Mouse (Mus musculus) adrenal gland, adult (tissue): Measurements from ENCODE around the gene D6Ertd527e.
"Not testable (repeated sequence)": the region's sequence is repeated elsewhere in the genome, so short reads cannot be mapped to it uniquely, and the experiment has no call there.

Source experiments
- DNase-seq, 2 experiments: peaks; one replicate each; pipeline ENCODE4 v3.0.0; 2022 to 2023; ENCODE audit warnings: low spot score in 1 of 2; ENCODE audit not compliant: inconsistent age in 2 of 2

Gene D6Ertd527e

DNA sequence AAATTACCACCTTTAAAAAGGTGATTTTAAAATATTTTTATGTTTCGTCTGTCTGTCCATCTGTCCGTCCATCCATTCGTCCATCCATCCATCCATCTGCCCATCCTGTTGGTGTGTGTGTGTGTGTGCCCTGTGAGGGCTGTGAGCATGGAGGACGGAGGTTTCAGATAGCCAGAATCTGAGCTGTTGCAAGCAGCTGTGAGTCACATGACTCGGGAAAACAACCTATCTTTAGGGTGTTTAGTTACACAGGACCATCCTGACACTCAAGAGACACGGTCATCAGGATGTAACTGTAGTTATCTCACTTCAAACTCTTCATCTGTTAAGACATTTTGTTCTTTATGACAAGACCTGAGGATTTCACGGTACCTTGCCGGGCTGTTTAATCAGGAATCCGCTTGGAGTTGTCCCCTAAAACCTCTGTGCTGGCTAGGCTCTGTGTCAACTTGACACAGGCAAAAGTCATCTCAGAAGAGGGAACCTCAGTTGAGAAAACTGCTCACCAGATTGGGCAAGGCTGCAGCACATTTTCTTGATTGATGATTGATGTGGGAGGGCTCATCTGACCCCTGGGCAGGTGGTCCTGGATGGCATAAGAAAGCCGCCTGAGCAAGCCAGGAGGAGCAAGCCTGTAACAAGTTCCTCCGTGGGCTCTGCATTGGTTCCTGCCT lies at the start of gene D6Ertd527e:
Gene D6Ertd527e, plus strand, starts transcription at position 624 of the 674 bp plus-strand sequence.
- no peak for DNase-seq

DNA sequence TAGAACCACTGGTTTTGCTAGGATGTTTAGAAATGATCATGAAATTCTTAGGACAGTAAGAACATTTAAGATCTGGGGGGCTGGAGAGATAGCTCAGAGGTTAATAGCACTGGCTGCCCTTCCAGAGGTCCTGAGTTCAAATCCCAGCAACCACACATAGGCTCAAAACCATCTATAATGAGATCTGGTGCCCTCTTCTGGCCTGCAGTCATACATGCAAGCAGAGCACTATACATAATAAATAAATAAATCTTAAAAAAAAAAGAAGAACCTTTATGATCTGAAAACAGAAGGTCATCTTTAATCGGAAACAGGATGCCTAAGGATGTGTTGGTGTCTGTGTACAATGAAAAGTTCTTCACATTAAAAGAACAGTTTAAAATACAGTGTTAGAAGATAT lies 44.8 kb upstream of the D6Ertd527e start:
- DNase-seq, result no peak

DNA sequence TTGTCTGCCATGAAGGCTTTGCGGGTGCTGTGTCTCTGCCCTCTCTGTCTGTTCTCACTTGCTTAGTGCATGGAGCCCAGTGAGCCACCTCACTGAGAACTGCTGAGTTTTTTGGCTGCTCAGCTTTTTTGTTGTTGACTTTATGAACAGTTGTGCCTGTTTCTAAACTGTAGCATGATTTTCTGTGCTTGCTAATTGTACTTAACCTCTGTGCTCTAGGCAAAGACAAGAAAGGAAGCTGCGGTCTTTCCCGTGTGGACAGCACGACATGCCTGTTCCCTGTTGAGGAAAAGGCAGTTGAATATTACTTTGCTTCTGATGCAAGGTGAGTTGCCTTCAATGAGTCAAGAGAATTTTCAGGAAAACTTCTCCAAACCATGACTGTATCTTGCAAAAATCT lies 41.0 kb upstream of the D6Ertd527e start:
- DNase-seq, result no peak

DNA sequence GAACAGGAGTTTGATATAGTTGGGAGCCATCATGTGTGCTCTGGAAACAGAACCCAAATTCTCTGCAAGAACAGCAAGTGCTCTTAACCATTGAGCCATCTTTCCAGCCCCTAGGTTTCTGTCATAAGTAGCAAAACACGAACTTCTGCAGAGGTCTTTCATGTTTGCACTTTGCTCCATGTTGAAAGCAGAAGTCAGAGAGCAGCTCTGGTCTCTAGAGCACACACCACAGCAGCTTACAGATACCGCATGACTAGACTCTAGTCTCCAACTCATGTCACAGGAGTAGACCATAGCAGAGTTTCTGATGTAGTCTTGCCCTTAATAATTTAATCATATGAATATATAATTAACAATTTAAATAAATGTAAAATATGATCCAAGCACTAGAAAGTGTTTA lies 36.3 kb upstream of the D6Ertd527e start:
- DNase-seq, result no peak

DNA sequence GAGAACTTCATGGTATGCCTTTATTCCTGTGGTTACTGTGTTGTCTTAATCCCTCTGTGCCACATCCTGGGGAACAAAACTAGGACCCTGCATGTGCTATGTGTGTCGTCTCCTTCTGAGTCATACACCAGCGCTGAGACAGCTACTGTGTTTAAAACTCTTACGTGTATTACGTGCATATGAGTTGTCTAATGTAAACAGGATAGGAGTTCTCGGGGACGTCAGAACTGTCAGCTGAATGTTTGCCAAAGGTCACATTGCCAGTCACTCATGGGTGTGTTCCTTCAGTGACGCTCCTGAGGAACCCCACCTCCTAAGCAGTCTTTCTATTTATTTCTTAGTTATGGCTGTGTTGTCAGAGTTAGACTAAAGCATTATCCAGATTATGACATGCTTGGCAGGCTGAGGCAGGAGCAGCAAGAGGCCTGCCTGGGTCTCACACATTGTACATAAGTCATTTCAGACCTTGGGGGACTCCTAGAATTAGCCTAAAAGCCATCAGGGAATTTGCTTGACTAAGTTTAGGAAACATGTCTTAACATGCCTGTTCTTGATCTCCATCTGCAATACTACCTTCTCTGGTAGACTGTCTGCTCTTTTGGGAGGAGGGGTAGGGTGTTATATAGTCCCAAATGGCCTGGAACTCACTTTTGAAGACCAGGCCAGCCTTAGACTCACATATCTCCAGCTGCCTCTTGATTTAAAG lies 35.2 kb upstream of the D6Ertd527e start:
- peak in 1 of 2 experiments; percentile 31 for DNase-seq

DNA sequence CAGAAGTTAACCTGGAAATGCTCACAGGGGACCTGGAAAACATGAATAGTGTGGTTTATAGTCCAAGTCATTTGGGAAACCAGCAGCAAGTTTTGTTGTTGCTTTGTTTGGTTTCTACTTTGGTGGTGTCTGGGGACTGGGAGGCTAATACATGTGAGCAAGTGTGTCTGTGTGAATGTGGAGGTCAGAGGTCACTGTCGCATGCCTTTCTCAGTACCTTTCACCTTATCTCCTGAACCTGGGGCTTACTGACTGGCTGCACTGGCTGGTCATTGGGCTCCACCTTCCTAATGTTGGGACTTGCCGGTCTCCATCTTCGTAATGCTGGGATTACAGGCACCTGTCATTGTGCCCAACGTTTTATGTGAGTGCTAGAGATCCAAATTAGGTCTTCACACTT lies 33.9 kb upstream of the D6Ertd527e start:
- DNase-seq, result no peak

DNA sequence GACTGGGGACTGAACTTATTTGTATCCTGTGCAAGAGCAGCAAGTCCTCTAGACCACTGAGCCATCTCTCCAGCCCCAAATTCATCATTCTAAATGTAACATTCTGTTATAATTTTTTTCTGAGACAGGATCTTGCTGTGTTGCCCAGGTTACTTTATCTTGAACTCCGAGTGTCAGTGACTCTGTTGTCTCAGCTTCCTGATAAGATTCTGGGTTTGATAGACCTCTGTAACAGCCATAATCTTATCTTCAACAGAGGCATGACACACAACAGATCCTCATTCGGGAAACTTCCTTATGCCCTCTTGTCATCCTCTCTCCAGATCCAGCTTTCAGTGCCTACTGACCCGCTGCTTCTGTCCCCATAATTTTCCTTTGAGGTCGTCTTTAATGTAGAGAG lies 31.8 kb upstream of the D6Ertd527e start:
- DNase-seq, result no peak

DNA sequence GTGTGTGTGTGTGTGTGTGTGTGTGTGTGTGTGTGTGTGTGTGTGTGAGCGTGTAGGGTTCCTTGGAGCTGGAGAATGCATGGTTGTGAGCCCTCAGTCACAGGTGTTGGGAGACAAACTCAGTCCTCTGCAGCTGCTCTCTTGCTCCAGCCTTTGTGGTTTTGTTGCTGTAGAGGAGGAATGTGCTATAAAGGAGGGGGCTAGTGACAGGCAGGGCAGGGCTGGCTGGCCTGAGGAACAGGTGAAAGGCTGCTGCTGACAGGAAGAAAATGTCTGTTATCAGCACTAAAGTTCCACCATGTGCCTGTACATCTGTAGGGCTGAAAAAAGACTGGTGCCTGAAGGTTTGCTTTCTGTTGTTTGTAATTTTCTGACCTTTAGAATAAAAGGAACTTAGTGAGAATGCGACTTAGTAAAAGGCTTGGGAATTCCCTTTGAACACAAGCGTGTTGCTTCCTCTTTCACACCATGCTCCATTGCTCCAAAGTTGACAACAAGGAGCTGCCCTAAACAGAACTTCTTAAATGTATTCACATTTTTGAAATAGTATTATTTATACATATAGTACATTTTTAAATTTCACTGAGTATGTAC lies 29.4 kb upstream of the D6Ertd527e start:
- no peak for DNase-seq

DNA sequence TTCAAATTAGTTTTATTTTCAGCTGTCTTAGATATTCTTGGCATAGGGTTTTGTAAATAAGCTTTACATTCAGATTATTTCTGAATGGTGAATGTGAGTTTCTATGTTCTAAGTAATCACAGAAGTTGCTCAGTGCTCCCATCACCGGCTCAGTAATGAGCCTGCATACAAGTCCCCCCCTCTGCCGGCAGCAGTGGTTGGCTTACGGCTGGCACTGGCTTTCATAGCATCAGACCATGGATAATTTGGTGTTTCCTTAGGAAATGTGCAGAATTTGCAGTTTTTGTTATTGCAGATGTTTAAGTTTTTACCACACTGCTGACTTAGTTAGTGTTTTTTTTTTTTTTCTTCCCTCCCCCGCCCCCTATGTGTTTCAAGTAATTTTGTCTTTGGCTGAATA lies 25.1 kb upstream of the D6Ertd527e start:
- no peak for DNase-seq

DNA sequence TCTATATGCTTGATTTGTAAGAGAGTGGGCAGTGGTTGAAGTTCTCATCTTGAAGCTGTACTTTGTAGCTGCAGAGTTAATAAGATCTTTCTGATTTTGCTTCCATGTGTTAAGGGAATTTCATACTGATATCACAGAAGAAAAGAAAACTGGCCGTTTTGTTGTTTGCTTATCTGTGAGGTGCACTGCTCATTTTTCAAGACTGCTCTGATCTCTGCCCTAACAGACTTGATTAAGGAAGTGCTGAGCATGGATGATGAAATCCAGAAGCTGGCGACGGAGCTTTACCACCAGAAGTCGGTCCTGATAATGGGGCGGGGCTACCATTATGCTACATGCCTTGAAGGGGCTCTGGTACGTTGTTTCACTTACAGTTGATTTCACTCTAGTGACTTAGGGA lies 19.5 kb upstream of the D6Ertd527e start:
- no peak for DNase-seq

DNA sequence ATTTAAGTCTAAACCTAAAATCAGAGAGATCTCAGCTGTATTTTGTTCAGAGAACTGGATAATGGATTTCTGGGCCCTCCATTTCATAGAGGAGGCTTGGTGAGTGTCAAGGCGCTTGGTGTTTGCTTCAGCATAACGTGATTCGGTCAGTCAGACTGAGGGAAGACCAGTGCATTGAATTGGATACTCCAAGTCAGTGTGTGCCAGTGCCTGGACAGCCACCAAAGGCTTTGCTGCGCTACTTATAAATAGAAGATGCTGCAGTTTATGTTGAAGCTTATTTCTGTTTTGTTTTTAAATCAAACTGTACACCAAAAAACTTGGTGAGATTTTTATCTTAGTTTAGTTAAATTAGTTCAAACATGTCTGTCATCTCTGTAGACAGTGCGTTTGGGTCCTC lies 16.2 kb upstream of the D6Ertd527e start:
- no peak for DNase-seq

DNA sequence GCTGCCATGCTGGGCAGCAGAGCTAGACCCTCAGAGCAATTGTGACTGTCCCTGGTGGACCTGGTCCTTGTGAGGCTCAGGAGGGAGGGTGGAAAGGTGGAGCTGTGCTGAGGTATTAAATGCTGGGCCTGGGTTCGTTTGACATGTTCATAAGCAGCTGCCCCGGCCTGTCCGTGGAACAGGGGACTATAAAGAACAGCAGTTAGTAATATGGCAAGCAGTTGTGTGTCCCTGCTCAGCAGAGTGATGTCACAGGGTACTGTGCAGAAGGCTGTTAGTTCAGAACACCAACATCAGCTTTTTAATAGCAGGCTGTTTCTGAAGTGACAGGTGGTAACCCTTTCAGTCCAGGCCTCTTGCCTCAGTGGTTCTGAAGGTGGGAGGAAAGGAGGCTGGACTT lies 13.7 kb upstream of the D6Ertd527e start:
- DNase-seq, result no peak

DNA sequence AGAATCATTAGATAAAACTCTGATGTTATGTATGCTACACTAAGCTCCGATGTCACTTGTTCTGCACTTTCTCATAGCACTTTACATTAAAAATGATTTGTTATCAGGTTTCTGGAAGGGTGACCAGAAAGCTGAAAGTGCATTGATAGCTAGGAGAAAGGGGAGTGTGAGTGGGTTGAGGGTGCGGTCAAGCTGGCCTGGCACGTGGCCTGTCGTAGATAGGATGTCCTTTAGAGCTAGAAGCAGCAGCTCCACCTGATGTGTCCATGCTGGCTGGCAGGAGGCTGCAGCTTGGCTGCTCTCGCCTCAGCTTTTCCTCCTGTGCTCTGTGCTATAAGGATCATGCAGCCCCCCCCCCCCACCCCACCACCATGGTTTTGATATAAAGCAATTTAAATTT lies 12.1 kb upstream of the D6Ertd527e start:
- DNase-seq, result no peak

DNA sequence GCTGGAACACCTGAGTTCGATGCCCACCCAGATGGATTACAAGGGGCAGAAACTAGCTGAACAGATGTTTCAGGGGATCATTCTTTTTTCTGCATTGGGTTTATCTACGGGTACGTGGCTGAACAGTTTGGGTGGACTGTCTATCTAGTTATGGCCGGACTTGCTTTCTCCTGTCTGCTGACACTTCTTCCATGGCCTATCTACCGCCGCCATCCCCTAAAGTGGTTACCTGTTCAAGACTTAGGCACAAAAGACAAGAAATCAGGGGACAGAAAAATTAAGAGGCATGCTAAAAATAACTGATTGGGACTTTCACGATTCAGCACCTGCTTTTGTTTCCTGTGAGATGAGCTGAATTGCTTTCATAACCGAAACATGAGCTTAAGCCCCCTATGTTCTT lies 10.9 kb upstream of the D6Ertd527e start:
- DNase-seq, result not testable (repeated sequence)

DNA sequence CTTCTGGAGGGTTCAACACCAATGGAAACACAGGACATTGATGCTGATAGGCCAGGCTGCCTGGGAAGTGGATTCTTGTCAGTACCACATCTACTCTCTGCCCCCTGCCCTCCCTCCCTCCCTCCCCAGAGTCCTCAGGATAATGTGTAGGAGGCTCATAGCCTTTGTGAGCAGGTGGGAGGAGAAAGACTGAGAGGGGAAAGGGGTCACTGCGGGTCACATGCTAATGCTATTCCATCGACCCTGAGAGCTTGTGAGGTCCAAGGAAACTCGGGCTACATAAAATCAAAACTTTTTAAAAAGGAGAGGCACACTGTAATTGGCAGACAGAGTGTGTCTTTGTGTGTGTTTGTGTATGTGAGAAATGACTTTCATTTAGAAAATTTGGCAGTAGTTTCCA lies 5.3 kb upstream of the D6Ertd527e start:
- DNase-seq, result no peak

DNA sequence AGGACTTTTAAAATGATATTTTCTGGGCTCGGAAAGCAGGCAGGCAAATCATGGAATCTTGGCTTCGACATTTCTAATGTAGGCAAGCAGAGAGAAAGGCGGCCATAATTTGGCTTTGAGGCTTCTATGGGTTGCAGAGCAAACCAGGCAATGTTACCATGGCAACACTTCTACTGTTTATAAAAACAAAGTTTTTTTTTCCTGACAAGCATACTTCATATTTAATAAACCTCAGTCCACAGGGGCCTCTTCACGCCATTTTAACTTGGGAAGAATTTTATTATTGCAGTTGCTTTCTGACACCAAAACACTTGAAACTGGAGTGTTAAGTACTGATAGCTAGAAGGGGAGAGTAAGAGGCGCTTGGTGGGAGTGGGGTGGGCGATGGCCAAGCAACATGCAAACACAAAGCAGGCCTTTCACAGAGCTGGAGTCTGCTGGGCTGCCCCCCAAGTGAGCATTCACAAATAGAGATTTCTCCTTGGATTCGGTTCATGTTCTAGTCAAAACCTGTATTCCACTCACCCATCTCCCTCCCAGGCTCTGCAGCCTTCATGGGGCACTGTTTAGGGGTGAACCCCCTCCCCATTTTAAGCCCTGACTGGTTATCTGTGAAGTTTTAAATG lies 4.8 kb upstream of the D6Ertd527e start:
- no peak for DNase-seq

DNA sequence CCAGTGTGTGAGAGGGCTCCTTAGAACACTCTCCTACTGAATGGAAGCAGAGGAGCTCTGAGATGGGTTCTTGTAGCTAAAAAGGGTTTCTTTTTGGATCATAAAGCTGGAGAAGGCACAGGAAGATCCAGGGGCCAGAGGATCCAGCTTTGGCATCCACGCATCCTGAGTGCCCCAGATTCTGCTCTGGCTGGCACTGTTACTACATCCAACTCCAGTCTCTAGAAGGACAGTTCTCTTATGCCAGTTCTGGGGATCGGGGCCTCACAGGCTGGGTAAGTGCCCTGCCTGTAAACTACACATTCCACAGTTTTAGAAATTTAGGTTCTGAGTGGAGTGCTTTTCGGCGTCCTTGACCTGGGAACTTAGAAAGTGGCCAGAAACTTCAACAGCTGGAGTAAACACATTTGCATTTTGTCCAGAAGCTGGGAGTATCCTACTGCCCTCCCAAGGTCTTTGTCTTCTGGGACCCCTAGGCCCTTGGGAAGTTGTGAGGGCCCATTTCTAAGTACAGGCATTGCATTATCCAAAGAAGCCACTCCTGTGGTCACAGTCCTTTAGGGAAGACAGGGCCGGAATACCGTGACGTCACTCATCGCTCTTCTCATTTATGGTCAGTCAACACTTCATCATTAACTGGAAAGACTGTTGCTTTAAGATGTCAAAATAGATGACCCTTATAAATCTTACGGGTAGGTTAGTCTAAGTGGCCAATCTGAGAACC lies 4.1 kb upstream of the D6Ertd527e start:
- no peak for DNase-seq

DNA sequence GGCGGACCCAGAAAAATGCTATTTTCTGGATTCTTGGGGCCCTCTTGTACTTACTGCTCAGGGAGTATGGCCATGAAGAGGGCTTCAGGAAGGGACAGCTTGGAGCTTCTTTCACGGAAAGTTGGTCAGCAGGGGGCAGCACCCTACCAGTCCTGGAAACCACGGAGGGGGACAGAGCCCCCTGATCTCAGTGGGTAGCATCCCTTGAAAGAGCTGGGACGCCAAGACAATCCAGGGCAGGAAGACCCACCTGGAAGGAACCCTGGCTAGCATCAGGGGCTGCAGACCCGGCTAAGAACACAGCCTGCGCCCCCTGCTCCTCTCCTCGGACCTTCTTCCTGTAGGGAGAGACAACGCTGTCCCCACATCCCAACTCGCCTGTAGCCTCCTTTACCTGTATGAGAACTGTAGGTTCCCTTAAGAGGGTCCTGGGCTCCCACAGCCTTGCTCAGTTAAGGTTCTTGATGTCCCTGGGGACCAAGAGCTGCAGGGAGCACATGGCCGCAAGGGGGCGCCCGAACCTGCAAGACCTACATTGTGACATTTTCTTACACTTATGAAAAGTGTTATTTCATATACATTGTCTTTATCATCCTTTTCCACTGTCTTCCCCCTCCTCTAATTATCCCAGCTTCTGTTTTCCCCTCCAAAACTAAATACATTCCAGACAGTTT lies 3.1 kb upstream of the D6Ertd527e start:
- peak; percentile 82 to 95 for DNase-seq

DNA sequence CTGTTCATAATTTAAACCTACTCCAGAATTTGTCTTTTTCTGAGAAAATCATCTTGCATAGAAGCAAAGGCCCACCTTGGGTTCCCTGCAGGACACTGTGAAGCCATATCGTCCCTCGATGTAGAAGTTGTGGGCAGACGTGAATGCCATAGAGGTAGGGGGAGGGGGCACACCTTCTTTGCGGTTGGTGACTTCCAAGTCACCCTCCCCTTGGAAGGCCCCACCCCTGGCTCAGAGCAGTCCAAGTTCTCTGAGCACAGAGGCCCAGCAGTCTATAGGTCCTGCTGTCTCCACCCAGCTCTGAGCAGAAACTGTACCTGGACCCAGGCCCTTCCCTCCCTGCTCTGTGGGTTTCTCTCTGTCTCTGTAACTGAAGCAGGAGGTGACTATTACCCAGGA lies 2.6 kb upstream of the D6Ertd527e start:
- DNase-seq, result no peak

DNA sequence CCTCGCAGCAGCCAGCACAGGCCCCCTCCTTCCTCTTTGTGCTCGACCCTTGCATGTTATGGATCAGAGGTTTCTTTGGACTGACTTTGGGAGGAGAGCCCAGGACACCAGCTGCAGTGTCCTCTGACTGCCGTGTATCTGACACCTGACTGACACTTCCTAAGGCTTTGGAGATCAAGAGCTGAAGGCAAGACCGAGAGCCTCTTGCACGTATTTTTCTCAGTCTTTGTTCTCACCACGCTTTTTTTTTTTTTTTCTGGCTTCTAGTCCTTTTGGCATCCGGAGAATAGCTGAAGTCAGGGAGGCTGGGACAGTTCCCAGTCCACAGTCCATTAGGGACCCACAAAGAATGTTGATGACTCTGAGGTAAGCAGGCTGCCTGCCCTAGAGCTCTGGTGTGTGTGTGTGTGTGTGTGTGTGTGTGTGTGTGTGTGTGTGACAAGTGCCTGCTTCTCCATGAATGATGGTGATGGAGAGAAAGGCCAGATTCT lies 2.1 kb upstream of the D6Ertd527e start:
- DNase-seq, result no peak

DNA sequence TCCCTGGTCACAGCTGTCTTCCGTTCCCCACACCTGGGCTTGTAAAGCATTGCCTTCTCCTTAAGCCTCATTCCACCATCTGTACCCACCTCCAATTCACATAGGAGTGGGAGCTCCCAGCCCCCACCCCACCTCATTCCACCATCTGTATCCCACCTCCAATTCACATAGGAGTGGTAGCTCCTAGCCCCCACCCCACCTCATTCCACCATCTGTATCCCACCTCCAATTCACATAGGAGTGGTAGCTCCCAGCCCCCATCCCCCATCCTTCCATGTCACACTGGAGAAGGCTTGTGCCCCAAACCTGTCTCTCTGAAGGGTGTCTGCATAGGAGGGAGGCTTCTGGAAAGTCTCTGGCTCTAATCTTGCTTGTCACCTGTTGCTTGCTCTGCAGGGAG lies 1.2 kb upstream of the D6Ertd527e start:
- DNase-seq, result no peak
